Mouse (Mus musculus) forebrain, embryonic 10.5 days (tissue): ENCODE data around the gene Tspyl1. TPM values are rescaled to one million over a fixed set of nuclear protein-coding genes. Genes with fewer than 3 reads are reported as not detected.

Source experiments
- DNase-seq: peaks from one replicate; pipeline ENCODE4 v3.0.0-alpha.2; 2017; ENCODE audit warnings: low spot score; ENCODE audit errors: extremely low spot score
- H3K27ac ChIP-seq: fragments of 300-500 bp; sonication (generic); 2 replicates; pipeline ENCODE4 v1.5.1; 2016; ENCODE audit warnings: mild to moderate bottlenecking
- H3K27me3 ChIP-seq: fragments of 300-500 bp; sonication (generic); 2 replicates; pipeline ENCODE4 v1.6.1; 2016; ENCODE audit warnings: mild to moderate bottlenecking; ENCODE audit not compliant: poor library complexity, severe bottlenecking
- H3K36me3 ChIP-seq: fragments of 300-500 bp; sonication (generic); replicated peaks from 2 replicates; pipeline ENCODE4 v1.6.1; 2016; ENCODE audit warnings: mild to moderate bottlenecking, moderate library complexity
- H3K4me1 ChIP-seq: fragments of 300-500 bp; sonication (generic); 2 replicates; pipeline ENCODE4 v1.6.1; 2016
- H3K4me3 ChIP-seq: fragments of 300-500 bp; sonication (generic); 2 replicates; pipeline ENCODE4 v1.5.1; 2016; ENCODE audit warnings: mild to moderate bottlenecking, moderate library complexity
- H3K9me3 ChIP-seq: fragments of 300-500 bp; sonication (generic); 2 replicates; pipeline ENCODE4 v1.6.1; 2016; ENCODE audit warnings: mild to moderate bottlenecking, moderate library complexity
- WGBS: fragments of 180-500 bp; shearing (Covaris S2); methylation state at CpG from one replicate; pipeline ENCODE4 v1.1.7; 2016; 5-methylcytosine and 5-hydroxymethylcytosine counted together
- polyA plus RNA-seq: library from polyadenylated mRNA; unstranded; fragments of >200 nt; fragmentation: Nextera tagmentation; extraction: Ambion mirVana; gene quantifications from 2 replicates; pipeline ENCODE4 v1.2.1, GENCODE M21; 2016

Tspyl1 gene
- polyA plus RNA-seq, 1 experiment from 2014 or later = 53.7 TPM

- Histone ChIP-seq H3K4me1 (0 out of 2 replicates have a peak, but pooled peaks cover 3% of the 10 kb centered on the region), H3K9me3 (no peaks in the 10 kb centered on the region), H3K27me3 (no peaks in the 10 kb centered on the region), H3K4me3 (no peak overlapping the region), H3K36me3 (no peaks in the 10 kb centered on the region), H3K27ac (no peak overlapping the region)
- DNase-seq = no peak
- WGBS = 75% methylated on average over 5 of the region's 5 CpGs
Measured at GRCm38 (mm10) chr10:34267312-34268070, 14.5 kb upstream of the Tspyl1 start.

GRCm38 (mm10) chr10:34271681-34272080 is 10.3 kb upstream of the Tspyl1 start:
- H3K27ac ChIP-seq = no peak overlapping the region
- no peak overlapping the region for H3K4me3 ChIP-seq
- no peak for DNase-seq
- WGBS = 78% methylated on average over 7 of the region's 7 CpGs
- 0 out of 2 replicates have a peak, but pooled peaks cover 3% of the 10 kb centered on the region for H3K4me1 ChIP-seq
- H3K9me3 ChIP-seq = no peaks in the 10 kb centered on the region
- H3K27me3 ChIP-seq = no peaks in the 10 kb centered on the region
- H3K36me3 ChIP-seq = no peaks in the 10 kb centered on the region

- Histone ChIP-seq H3K4me1 (peaks cover 26% of the 10 kb centered on the region), H3K9me3 (no peaks in the 10 kb centered on the region), H3K27ac (no peak overlapping the region), H3K36me3 (peaks cover 12% of the 10 kb centered on the region), H3K4me3 (peak overlapping the region; percentile 96), H3K27me3 (no peaks in the 10 kb centered on the region)
- WGBS = 32% methylated on average over 13 of the region's 13 CpGs
- peak; percentile 19 for DNase-seq
Measured at GRCm38 (mm10) chr10:34280591-34281175, 1.3 kb upstream of the Tspyl1 start.

- Histone ChIP-seq H3K36me3 (peaks cover 15% of the 10 kb centered on the region), H3K9me3 (no peaks in the 10 kb centered on the region), H3K27ac (peak overlapping the region; percentile 92), H3K27me3 (no peaks in the 10 kb centered on the region), H3K4me1 (peaks cover 26% of the 10 kb centered on the region), H3K4me3 (peak overlapping the region; percentile 96)
- no peak for DNase-seq
- WGBS = 24% methylated on average over 14 of the region's 14 CpGs
Measured at GRCm38 (mm10) chr10:34281211-34281961, 604 bp upstream of the Tspyl1 start.

GRCm38 (mm10) chr10:34282420-34283238 is 639 bp downstream of the Tspyl1 start:
- WGBS = 4% methylated on average over 47 of the region's 47 CpGs
- no peaks in the 10 kb centered on the region for H3K27me3 ChIP-seq
- no peaks in the 10 kb centered on the region for H3K9me3 ChIP-seq
- H3K4me3 ChIP-seq = peak overlapping the region; percentile 96
- peaks cover 27% of the 10 kb centered on the region for H3K36me3 ChIP-seq
- H3K4me1 ChIP-seq = peaks cover 26% of the 10 kb centered on the region
- no peak for DNase-seq
- H3K27ac ChIP-seq = peak overlapping the region; percentile 92

- Histone ChIP-seq H3K36me3 (no peaks in the 10 kb centered on the region; the same call in 1 of the 2 replicates), H3K27ac (peak overlapping the region; percentile 87), H3K9me3 (no peaks in the 10 kb centered on the region), H3K27me3 (no peaks in the 10 kb centered on the region), H3K4me1 (peaks cover 45% of the 10 kb centered on the region), H3K4me3 (peak overlapping the region; percentile 78)
- 4% methylated on average over 13 of the region's 13 CpGs for WGBS
- no peak for DNase-seq
Measured at GRCm38 (mm10) chr10:34296911-34297298, 14.9 kb downstream of the Tspyl1 start.

GRCm38 (mm10) chr10:34297299-34297979 is 15.4 kb downstream of the Tspyl1 start, which contains the start of gene Tspyl4:
TSS of gene Tspyl4 (plus strand) at chr10:34297442.
- Histone ChIP-seq H3K9me3 (no peaks in the 10 kb centered on the region), H3K27me3 (no peaks in the 10 kb centered on the region), H3K4me3 (peak within 1 kb of the TSS; percentile 78), H3K4me1 (peaks cover 46% of the 10 kb centered on the region), H3K27ac (peak within 1 kb of the TSS; percentile 87), H3K36me3 (no peaks in the 10 kb centered on the region; the same call in 1 of the 2 replicates)
- DNase-seq = peak; percentile 93
- 0% methylated on average over 38 of the region's 38 CpGs for WGBS

GRCm38 (mm10) chr10:34297980-34298753 is 16.2 kb downstream of the Tspyl1 start:
- peak overlapping the region; percentile 78 for H3K4me3 ChIP-seq
- no peaks in the 10 kb centered on the region; the same call in 1 of the 2 replicates for H3K36me3 ChIP-seq
- peak overlapping the region; percentile 87 for H3K27ac ChIP-seq
- 47% methylated on average over 25 of the region's 25 CpGs for WGBS
- H3K9me3 ChIP-seq = no peaks in the 10 kb centered on the region
- H3K4me1 ChIP-seq = peaks cover 46% of the 10 kb centered on the region
- no peaks in the 10 kb centered on the region for H3K27me3 ChIP-seq
- no peak for DNase-seq

GRCm38 (mm10) chr10:34300368-34300767 is 18.4 kb downstream of the Tspyl1 start:
- WGBS = 5% methylated on average over 5 of the region's 5 CpGs
- Histone ChIP-seq H3K9me3 (no peaks in the 10 kb centered on the region), H3K4me3 (peak overlapping the region; percentile 78), H3K27ac (peak overlapping the region; percentile 78), H3K27me3 (no peaks in the 10 kb centered on the region), H3K4me1 (peaks cover 46% of the 10 kb centered on the region), H3K36me3 (no peaks in the 10 kb centered on the region; the same call in 1 of the 2 replicates)
- no peak for DNase-seq

- Histone ChIP-seq H3K27me3 (no peaks in the 10 kb centered on the region), H3K27ac (no peak overlapping the region), H3K4me3 (no peak overlapping the region), H3K9me3 (no peaks in the 10 kb centered on the region), H3K36me3 (no peaks in the 10 kb centered on the region; the same call in 1 of the 2 replicates), H3K4me1 (no peaks in the 10 kb centered on the region)
- DNase-seq = no peak
Measured at GRCm38 (mm10) chr10:34307070-34307469, 25.1 kb downstream of the Tspyl1 start.
